Mouse (Mus musculus) lung, adult 2 months (tissue): ENCODE measurements around the gene Trim28.

Source experiments
- CTCF ChIP-seq: fragments of 200-500 bp; IDR thresholded peaks from 2 replicates; pipeline ENCODE4 v1.5.1; 2011; ENCODE audit warnings: mild to moderate bottlenecking, low read length, control low read depth; ENCODE audit not compliant: insufficient read depth
- POLR2A ChIP-seq: fragments of 200-500 bp; IDR thresholded peaks from 2 replicates; pipeline ENCODE4 v1.6.1; 2011; ENCODE audit warnings: low read depth, mild to moderate bottlenecking, control low read depth, low read length, borderline replicate concordance; ENCODE audit errors: extremely low read depth

- no peak for TF ChIP-seq CTCF
- TF ChIP-seq POLR2A = no peak
These were observed 44.7 kb downstream of the Trim28 start for GRCm38 (mm10) chr7:13043445-13044253.
